Mouse (Mus musculus) urinary bladder, postnatal 4 days (tissue): ENCODE measurements around the gene Cmip.

Experiments
- DNase-seq, 2 experiments: peaks; one replicate each; pipeline ENCODE4 v3.0.0; 2021 to 2022; ENCODE audit warnings: low spot score in 2 of 2

The Cmip gene

GRCm38 (mm10) chr8:117464525-117464924 lies 207.7 kb downstream of the Cmip start:
- DNase-seq, result no peak

GRCm38 (mm10) chr8:117465250-117465649 lies 208.4 kb downstream of the Cmip start:
- no peak for DNase-seq

- DNase-seq, result no peak
Observed at GRCm38 (mm10) chr8:117467466-117467865, 210.6 kb downstream of the Cmip start.

GRCm38 (mm10) chr8:117469431-117470341 lies 212.8 kb downstream of the Cmip start:
- DNase-seq, result no peak

- DNase-seq, result peak; percentile 69 to 77
Observed at GRCm38 (mm10) chr8:117470342-117470781, 213.5 kb downstream of the Cmip start.

- peak; percentile 46 to 81 for DNase-seq
Observed at GRCm38 (mm10) chr8:117471174-117471573, 214.3 kb downstream of the Cmip start.

- DNase-seq, result no peak
Observed at GRCm38 (mm10) chr8:117471655-117472054, 214.8 kb downstream of the Cmip start.

GRCm38 (mm10) chr8:117472332-117472731 lies 215.5 kb downstream of the Cmip start:
- DNase-seq, result no peak

GRCm38 (mm10) chr8:117474944-117475343 lies 218.1 kb downstream of the Cmip start:
- peak; percentile 82 to 95 for DNase-seq

GRCm38 (mm10) chr8:117475819-117476218 lies 219.0 kb downstream of the Cmip start:
- DNase-seq, result no peak

- no peak for DNase-seq
Observed at GRCm38 (mm10) chr8:117478082-117478481, 221.2 kb downstream of the Cmip start.

- no peak for DNase-seq
Observed at GRCm38 (mm10) chr8:117479996-117480395, 223.1 kb downstream of the Cmip start.

GRCm38 (mm10) chr8:117480516-117480915 lies 223.7 kb downstream of the Cmip start:
- DNase-seq, result no peak

- peak in 1 of 2 experiments; percentile 29 for DNase-seq
Observed at GRCm38 (mm10) chr8:117481830-117482229, 225.0 kb downstream of the Cmip start.

GRCm38 (mm10) chr8:117484731-117485130 lies 227.9 kb downstream of the Cmip start:
- DNase-seq, result no peak

GRCm38 (mm10) chr8:117485316-117485715 lies 228.5 kb downstream of the Cmip start:
- DNase-seq, result no peak

- no peak for DNase-seq
Observed at GRCm38 (mm10) chr8:117488246-117489005, 231.6 kb downstream of the Cmip start.

- no peak for DNase-seq
Observed at GRCm38 (mm10) chr8:117493543-117493942, 236.7 kb downstream of the Cmip start.

- no peak for DNase-seq
Observed at GRCm38 (mm10) chr8:117494874-117495273, 238.0 kb downstream of the Cmip start.

- DNase-seq, result peak in 1 of 2 experiments; percentile 33
Observed at GRCm38 (mm10) chr8:117498179-117498914, 241.5 kb downstream of the Cmip start, which contains the start of gene Plcg2. Plcg2 (plus strand) TSS chr8:117498291.

GRCm38 (mm10) chr8:117498915-117499540 lies 242.2 kb downstream of the Cmip start:
- DNase-seq, result no peak
